Mouse (Mus musculus): ENCODE data around the gene Ugt1a1. TPM values are rescaled to one million over a fixed set of nuclear protein-coding genes. Genes with fewer than 3 reads are reported as not detected.

Ugt1a1 gene
- polyA plus RNA-seq, 1 experiment: 64.4 TPM

DNA sequence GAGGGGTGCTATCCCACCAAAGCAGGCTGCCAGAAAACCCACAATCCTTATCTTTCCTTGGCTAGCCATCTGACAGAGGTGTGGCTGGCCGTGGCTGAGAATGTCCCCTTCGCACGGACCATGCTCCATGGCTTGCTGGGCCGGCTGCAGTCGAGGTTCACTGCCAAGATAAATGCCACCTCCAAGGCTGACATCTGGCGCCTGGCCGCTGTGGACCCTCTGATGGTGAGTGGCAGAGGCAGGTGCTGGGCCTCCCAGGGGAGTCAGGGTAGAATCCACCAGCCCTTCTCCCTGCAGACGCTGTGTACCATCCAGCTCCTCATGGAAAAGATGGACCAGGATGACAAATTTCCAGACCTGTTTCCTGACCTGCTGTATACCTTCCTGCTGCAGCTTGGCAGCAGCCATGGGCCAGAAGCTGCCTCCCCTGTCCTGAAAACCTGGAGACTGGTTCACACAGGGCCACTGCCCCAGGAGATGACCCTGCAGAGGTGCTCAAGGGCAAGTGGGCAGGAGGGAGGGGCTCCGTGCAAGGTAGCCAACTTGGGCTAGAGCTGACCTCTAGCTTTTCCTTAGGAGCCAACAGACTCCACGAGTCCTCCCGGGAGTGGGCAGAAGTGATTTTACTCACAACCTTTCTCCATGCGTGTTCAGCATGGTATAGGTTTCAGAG lies 43.2 kb downstream of the Ugt1a1 start:
- DNase-seq (ENCODE audit: low read depth, low spot score): no peak
- WGBS: 85% methylated on average over 12 of the region's 12 CpGs

DNA sequence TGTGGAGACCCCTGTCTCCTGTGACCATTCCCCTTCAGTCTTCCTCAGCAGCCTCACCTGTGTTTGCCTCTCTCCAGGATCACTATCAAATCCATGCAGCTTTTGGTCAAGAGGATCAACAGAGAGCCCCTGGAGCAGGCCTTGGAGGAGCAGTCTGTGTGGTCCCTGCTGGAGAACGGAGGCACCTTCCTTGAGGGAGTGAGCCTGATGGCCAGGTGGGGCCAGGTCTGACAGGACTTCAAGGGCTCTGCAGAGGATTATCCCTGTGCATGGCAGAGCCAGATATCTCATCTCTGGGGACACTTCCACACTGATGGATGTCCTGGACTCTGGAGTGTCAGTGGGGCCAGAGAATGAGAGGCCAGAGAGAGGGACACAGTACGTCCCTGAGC lies 43.7 kb downstream of the Ugt1a1 start:
- DNase-seq (ENCODE audit: low read depth, low spot score): no peak
- WGBS: 58% methylated on average over 2 of the region's 2 CpGs

DNA sequence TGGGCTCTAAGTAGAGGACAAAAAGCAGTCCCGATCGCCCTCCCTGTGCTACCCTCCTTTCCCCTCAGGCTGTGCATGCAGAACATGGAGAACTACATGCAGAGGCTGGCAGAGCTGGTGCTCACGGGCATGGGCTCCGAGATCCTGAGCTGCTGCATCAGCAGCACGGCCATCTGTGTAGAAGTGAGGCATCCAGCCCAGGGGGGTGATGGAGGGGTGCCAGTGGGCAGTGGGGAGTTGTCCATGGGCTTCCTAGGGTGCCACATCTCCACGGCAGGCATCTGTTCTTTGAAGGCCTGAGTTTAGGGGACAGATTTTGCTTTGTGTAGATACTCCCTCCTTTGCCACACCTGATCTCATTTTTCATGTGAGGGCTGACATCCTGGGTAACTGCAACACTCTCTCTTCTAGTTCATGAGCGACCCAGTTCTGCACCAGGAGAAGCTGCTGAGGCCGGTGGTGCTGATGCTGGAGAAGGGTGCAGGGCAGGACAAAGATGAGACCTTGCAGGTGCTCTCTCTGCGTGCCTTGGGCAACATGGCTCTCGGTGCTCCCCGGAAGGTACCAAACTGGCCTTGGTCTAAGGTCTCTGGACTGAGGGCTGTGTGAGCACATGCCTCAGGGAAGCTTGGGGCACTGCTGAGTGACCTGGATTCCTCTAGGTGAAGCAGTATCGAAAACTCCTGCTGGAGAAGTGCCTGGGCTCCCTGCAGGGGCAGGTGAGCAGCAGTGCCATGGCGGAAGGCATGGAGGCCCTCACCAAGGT lies 44.4 kb downstream of the Ugt1a1 start:
- DNase-seq (ENCODE audit: low read depth, low spot score): no peak
- 79% methylated on average over 13 of the region's 13 CpGs for WGBS

DNA sequence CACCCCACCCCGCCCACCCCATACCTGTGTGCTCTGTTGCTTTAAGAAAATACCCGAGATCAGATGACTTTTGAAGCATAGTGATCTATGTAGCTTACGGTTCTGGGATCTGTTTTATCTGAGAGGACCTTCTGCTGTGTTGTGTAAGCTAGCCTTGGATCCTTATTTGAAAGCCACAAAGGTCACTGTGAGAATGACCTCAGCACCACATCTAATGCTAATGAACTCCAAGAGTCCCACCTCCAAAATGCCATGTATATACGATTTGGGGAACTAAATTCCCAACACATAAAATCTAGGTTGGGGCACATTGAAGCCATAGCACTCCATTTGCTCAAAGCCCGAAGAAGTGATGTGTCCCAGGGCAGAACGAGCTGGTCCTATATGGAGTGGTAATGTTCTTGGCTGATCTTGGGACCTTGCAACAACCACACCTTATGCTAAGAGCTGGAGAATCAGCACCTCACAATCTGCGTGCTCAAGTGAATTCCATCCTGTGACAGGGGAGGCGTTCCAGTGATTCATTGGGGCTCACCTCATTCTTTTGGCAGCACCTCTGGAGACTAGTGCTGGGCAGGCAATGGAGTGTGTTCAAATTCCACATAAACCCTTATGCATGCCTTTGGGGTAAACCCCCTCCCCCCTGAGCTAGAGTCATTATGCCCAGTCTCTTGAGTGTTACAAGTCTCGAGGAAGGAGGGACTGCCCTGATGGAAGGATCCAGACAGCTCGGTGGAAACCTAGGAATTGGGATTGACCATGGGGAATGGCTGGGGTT lies 45.3 kb downstream of the Ugt1a1 start:
- DNase-seq (ENCODE audit: low read depth, low spot score): no peak
- 76% methylated on average over 10 of the region's 10 CpGs for WGBS

DNA sequence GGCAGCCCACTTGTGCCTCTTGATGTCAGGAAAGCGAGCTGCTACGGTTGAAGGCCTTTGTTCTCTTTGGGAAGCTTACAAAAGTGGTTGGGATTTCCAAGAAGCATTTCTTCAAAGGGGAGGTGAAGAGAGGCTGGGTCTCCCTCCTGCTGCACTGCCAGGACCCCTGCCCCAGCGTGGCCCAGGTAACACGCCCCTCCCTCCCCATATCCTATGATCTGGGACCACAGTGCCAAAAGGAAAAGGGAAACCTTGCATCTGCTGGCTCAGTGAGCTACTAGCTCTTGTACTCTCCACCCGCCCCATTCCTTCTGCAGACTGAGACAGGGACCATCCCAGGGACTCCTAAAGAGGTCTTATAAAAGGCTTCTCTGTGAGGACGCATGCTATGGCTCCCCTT lies 45.9 kb downstream of the Ugt1a1 start:
- WGBS: 83% methylated on average over 6 of the region's 6 CpGs
- no peak for DNase-seq (ENCODE audit: low read depth, low spot score)

DNA sequence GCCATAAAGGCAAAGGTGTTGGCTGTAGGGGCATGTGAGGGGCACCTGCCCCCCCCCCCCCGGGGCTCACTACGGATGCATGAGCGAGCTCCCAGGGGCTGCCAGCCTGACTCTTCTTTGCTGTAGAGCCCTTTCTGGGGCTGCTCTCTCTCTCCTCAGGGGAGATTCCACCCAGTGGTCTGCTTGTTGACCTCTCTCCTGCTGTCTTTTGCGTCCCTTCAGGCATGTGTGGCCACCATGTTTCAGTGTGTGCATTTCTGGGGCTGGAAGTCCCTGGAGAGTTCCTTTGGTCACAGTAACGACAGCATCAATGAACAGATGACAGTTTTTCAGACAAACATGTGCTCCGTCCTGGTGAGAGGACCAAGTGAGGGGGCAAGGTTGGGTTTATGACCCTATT lies 46.6 kb downstream of the Ugt1a1 start:
- DNase-seq (ENCODE audit: low read depth, low spot score): no peak
- 74% methylated on average over 6 of the region's 6 CpGs for WGBS

DNA sequence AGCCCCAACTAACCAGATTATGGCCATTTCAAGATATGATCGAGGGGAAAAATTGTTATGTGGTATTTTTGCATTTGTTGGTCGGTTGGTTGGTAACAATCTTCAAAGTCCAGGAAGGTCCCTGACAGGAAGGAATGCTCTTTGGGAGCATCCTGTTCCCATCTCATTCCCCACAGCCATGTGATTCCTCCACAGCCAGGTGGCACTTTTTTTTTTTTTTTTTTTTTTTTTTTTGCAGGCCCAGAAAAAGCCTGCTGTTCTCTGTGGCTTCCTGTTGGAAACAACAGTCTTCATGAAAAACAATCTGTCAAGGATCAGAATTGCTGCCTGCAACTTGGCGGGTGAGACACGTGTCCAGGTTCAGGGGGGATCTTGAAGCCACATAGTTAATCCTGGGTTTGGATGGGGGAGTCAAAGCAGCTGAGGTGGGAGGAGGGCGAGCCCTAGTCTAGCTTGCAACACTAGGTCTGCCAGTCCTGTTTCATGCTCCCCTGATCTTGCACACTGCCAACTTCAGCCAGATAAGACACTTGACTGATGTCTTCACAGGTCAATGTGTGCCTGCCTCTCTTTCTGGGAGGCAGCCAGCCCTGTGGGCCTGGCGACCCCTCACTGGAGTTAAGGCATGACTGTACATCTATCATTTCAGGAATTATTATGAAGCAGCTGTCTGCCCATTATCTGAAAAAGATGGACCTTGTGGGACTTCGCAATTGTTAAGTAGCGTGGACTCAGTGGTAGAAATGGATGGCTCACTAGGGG lies 47.3 kb downstream of the Ugt1a1 start:
- 79% methylated on average over 8 of the region's 8 CpGs for WGBS
- no peak for DNase-seq (ENCODE audit: low read depth, low spot score)

DNA sequence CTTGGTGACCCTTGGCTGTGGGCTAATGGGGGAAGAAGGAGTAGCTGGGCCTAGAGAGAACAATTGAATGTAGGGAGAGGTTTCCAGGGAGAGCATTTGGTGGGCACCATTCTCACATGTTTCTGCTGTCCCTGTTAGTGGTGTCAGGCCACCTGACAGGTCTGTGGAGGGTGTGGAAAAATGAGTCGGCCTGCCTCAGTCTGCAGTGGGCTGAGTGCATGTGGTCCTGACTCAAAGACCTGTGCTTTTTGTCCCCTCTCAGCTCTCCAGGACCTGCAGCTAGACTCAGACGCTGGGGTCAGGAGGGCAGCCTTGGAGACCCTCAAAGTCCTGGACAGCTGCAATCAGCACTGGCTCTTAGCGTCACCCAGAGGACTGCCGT lies 47.9 kb downstream of the Ugt1a1 start:
- 80% methylated on average over 4 of the region's 4 CpGs for WGBS
- DNase-seq (ENCODE audit: low read depth, low spot score): no peak

DNA sequence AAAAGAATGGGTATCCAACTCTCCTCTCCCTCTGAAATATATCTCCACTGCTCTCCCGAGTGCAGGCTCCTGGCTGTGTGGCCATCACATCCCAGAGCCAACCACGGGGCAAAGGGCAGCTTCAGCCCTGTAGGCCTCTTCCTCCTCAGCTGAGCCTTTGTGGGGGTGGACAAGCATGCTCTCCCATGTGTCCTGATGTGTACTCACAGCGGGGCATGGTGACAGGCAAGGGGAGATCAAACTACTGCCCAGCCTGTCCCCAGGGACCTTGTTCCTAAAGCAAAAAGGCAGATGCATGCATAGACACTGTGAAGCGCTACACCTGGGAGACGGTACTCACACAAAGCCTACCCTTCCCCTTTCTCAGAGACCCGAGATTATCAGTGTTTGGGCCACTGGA lies 48.4 kb downstream of the Ugt1a1 start:
- WGBS: 65% methylated on average over 6 of the region's 6 CpGs
- no peak for DNase-seq (ENCODE audit: low read depth, low spot score)

DNA sequence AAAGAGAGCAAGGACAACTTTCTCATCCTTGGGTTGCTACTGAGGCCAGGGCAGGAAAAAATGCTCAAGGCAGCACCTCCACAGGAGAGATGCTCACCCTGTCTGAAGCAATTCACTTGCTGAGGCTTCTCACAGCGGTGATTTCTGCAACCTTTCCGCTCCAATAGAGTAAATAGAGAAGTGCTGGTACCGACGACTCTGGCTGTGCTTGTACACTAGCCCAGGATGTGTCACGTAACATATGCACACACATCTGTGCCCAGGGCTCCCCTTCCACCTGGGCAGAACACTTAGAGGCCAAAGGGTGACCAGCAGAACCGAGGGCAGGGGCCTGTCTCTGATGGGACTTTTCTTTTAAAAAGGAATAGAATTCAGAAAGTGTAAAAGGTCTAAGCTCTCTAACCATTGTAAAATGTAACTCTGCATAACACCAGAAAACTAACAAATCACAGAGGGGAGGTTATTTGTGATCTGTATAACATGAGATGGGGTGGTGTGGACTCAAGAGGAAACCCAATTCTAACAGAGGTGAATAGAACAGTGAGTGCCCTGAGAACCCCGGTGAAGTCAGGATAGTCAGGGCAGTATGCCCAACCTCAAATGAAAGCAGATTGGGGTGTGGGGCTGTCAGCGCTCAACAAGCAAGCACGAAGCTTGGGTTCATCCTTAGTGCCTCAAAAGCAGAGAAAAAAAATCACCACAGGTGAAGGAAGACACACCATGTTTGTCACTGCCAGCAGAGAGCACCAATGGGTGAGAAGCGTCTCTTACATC lies 49.0 kb downstream of the Ugt1a1 start:
- 79% methylated on average over 10 of the region's 10 CpGs for WGBS
- no peak for DNase-seq (ENCODE audit: low read depth, low spot score)

DNA sequence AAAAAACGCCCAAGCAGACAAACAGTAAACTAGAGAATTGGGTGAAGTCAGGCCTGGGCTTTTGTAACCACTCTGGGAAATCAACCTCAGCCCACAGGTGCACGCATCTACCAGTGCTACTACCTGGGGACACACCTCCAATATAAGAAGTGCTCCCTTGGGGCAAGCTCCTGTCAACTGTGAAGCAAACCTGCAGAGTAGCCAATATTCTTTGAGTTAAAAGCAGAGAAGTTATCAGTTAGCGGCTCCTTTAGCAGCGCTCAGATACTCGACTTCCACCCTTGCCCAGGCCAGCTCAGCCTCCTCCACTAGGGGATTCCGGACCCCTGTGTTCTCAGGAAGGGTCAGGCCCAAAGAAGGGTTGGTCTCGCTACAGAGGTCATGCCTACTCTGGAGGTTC lies 49.9 kb downstream of the Ugt1a1 start:
- WGBS: 87% methylated on average over 7 of the region's 7 CpGs
- no peak for DNase-seq (ENCODE audit: low read depth, low spot score)

DNA sequence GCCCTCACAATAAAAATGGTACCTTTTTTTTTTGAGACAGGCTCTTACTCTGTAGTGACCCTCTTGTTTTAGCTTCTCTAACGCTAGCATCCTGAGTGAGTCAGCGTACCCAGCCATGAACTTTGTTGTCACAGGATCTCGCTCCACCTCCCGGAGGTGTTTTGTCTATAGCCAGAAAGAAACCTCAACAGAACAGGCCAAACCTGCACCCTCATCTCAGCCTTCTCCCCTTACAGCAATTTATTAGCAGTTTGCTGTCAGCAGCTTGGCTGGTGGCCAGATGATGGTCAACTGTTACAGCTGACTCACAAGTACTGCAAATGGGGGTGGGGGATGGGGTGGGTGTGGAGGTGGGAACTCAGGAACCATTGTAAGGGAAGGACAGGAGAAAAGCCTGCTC lies 50.5 kb downstream of the Ugt1a1 start:
- 70% methylated on average over 4 of the region's 4 CpGs for WGBS
- DNase-seq (ENCODE audit: low read depth, low spot score): no peak

DNA sequence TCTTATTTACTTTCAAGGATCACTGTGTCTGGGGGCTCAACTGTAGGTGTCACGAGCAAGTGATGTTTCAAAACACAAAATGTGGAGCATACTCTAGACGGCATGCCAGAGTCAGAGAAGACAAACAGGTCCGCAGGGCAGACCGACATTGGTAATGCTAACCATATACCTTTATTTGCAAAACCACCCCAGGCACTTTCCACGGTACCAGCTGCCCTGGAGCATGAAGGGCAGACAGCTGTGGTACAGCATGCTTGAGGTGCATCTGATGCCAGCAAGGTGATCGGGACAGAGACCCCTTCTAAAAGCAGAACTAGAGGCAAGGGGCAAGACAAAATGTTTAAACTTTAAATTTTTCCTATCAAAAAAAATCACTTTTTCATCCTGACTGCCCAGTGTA lies 51.2 kb downstream of the Ugt1a1 start:
- 71% methylated on average over 6 of the region's 6 CpGs for WGBS
- no peak for DNase-seq (ENCODE audit: low read depth, low spot score)

DNA sequence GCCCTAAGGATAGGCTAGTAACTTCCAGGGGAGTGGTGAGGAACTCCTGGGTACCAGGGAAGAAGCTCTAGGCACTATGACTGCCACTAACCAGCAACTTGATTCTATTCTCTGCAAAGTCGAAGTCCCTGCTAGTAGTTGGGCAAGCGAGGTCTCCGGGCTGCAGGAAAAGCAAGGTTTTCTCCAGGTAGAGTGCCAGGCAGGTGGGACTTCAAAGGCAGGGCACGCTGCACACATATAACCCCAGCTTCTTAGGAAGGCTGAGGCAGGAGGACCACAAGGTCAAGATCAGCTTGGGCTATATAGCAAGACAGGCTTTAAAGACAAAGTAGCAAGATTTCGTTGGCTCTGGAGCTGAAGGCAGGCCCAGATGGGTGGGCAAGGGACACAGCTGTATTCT lies 52.0 kb downstream of the Ugt1a1 start:
- no peak for DNase-seq (ENCODE audit: low read depth, low spot score)
- 91% methylated on average over 5 of the region's 5 CpGs for WGBS

DNA sequence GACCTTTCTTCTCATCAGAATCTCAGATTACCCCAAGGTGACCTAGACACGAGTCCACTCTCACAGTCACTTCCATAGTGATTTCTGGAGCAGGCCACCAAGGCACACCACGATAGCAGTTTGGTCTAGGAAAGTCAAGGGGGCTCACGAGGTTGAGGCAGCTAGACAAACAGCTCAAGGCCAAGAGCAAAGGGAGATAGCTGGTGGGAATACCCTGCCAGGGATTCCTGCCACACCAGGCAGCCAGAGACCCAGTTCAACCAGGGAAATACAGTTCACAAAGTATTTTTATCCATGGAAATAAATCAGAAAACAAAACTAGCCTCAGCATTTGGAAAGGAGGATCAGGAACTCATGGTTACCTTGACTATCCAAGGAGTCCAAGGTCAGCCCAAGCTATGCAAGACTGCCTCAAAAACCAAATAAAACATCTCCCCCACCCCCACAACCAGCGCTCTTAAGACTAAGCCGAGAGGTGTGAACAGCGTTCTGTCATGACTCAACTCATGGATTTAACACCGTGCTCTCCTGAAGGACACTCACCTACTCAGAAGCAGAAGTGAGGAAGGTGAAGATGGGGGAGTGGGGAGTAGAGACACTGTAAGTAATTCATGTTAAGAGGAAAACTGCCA lies 52.6 kb downstream of the Ugt1a1 start:
- 82% methylated on average over 7 of the region's 7 CpGs for WGBS
- no peak for DNase-seq (ENCODE audit: low read depth, low spot score)

DNA sequence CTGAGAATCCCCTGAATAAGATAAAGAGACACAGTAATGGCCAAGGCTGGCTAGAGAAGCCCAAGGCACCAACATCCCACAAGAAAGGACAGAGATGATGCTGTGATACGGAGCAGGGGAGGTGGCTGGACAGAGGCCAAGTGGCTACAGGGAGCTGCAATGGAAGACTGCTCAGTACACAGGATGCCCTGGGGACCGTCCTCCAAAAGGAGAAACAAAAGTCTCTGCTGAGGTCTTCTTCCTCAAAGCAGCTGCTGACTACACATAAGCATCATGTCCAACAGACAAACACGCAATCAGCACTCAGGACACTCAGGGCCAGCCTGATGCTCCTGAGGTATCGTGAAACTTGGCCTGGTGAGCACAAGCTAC lies 53.1 kb downstream of the Ugt1a1 start:
- WGBS: 76% methylated on average over 4 of the region's 4 CpGs
- no peak for DNase-seq (ENCODE audit: low read depth, low spot score)

DNA sequence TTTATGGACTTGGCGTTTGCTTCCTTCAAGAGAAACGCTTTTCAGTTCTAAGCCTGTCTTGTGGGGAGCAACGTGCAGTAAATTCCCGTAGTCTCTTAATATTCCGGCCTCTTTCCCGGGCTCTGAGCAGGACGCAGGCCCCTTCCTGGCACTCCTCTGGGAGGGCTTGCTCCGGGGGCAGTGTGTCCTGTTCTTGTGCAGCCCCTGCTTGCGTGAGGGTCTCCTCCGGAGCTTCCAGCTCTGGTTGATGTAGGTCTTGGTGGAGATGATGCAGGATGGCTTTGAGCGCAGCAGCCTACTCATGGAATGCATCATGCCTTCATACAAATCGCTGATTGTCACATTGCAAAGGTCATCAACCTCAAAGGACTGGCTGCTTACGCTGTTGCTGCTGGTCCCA lies 54.4 kb downstream of the Ugt1a1 start:
- DNase-seq (ENCODE audit: low read depth, low spot score): no peak

DNA sequence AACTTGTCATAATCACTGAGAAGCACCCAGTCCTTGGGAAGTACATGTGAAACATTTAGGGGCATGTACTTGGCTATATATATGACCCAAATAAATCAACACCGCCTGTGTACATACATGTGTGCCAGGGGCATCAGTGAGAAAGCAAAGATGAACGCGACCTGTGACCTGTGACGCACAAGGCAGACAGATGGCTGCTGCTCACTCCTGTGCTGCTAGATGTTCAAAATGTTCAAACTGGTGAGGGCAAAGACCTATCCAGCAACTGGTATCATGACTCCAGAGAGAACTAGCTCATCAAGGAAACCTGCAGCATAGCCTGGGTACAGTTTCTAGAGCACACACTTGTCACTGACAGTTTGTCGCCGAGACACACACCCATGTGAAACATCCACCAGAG lies 55.7 kb downstream of the Ugt1a1 start:
- no peak for DNase-seq (ENCODE audit: low read depth, low spot score)
- WGBS: 91% methylated on average over 6 of the region's 6 CpGs

More for the DNA sequence above, 54.4 kb downstream of the Ugt1a1 start:
- WGBS: 87% methylated on average over 13 of the region's 13 CpGs

DNA sequence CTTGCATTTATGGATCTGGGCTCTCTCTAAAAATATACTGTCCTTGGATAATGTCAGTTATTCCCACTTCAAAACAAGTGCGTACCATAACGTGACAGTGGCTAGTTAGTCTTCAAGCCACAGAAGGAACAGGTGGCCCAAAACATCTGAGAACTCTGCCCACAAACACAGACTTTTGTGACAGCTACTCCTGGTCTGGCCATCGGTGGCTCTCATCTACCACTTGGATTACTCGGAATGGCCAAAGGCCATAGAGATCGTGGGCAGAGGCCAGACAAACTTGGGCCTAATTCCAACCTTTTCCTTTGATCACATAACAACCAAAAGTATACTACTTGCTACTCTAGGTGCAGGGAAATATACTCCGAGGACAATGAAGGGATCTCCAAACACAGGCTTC lies 56.3 kb downstream of the Ugt1a1 start:
- no peak for DNase-seq (ENCODE audit: low read depth, low spot score)
- 83% methylated on average over 6 of the region's 6 CpGs for WGBS

Measured in large intestine, adult 2 months (tissue).